Mouse (Mus musculus) ES-Bruce4 (cell line): ENCODE measurements at regions not wholly inside any gene's neighbourhood (a gene's known extent, or its start where the extent isn't known, plus 50 kb on each side); places are given as distances from the start of the nearest gene placed in this dataset.

ENCODE experiments used
- H3K27ac ChIP-seq: 2 replicates; pipeline ENCODE4 v1.5.1; 2012; ENCODE audit warnings: low read length, inconsistent platforms; ENCODE audit not compliant: insufficient read depth
- H3K27me3 ChIP-seq: 2 replicates; pipeline ENCODE4 v1.6.1; 2012; ENCODE audit warnings: mild to moderate bottlenecking, low read length, inconsistent platforms; ENCODE audit not compliant: control insufficient read depth, poor library complexity, insufficient read depth, severe bottlenecking
- H3K36me3 ChIP-seq: 2 replicates; pipeline ENCODE4 v1.6.1; 2012; ENCODE audit warnings: inconsistent platforms, mild to moderate bottlenecking, low read length, moderate library complexity; ENCODE audit not compliant: control insufficient read depth, poor library complexity, insufficient read depth, severe bottlenecking
- H3K4me1 ChIP-seq: one replicate; pipeline ENCODE4 v1.8.1; 2011; ENCODE audit warnings: low read length; ENCODE audit not compliant: control insufficient read depth, insufficient read depth
- H3K4me3 ChIP-seq: 2 replicates; pipeline ENCODE4 v1.5.1; 2011; ENCODE audit warnings: low read depth, mild to moderate bottlenecking, low read length
- H3K9ac ChIP-seq: 2 replicates; pipeline ENCODE4 v1.6.1; 2012; ENCODE audit warnings: low read depth, mild to moderate bottlenecking, inconsistent platforms; ENCODE audit not compliant: poor library complexity, severe bottlenecking
- H3K9me3 ChIP-seq: replicated peaks from 2 replicates; pipeline ENCODE4 v1.6.1; 2012; ENCODE audit warnings: mild to moderate bottlenecking, low read length, inconsistent platforms; ENCODE audit not compliant: control insufficient read depth, poor library complexity, insufficient read depth, severe bottlenecking
- CTCF ChIP-seq: IDR thresholded peaks from one replicate; pipeline ENCODE4 v1.8.1; 2011; ENCODE audit warnings: low read depth, low read length
- EP300 ChIP-seq: IDR thresholded peaks from 2 replicates; pipeline ENCODE4 v1.6.1; 2011; ENCODE audit warnings: low read depth, low read length; ENCODE audit not compliant: insufficient read depth
- POLR2A ChIP-seq: IDR thresholded peaks from one replicate; pipeline ENCODE4 v1.8.1; 2011; ENCODE audit warnings: low read length; ENCODE audit not compliant: insufficient read depth

DNA sequence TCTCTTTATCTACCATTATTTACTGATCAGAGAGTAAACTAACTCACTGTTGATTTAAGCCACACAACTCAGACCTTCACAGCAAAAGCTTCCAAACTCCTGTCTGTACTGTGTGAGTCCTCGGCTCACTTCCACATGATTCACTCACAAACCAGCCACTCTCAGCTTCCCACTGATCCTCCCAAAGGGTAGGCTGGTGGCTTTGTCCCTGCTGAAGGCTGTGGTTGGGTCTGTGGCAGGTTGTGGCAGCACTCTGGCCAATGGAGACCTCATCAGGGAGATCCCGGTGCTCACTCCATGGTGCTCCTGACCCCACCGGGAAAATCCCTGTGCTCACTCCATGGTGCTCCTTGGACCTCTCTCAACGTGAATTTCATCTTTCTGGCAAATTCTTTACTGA, 170.1 kb downstream of the Gas1 start:
- Histone ChIP-seq H3K27ac (no peak overlapping the region), H3K4me1 (no peaks in the 10 kb centered on the region)

DNA sequence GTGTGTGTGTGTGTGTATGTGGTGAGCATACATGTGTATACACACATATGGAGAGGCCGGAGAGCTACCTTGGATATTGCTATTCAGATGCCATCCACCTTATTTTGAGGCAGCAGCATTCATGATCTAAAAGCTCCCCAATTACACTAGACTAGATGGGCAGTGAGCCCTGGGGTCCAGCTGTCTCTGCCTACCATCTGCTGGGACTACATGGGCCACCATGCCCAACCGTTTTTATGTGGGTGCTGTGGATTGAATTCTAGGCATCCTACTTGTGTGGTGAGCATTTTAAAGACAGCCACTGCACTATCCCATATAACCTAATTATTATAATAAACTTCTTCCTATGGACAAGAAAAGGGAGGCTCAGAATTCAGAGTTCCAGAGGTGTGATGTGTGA, 172.6 kb downstream of the Gas1 start:
- no peaks in the 10 kb centered on the region for H3K9me3 ChIP-seq
- no peak for TF ChIP-seq CTCF
- no peak for TF ChIP-seq EP300
- no peak for TF ChIP-seq POLR2A
- no peak overlapping the region for H3K9ac ChIP-seq
- no peak overlapping the region for H3K4me3 ChIP-seq
- no peak overlapping the region for H3K27ac ChIP-seq
- no peaks in the 10 kb centered on the region for H3K4me1 ChIP-seq
- no peaks in the 10 kb centered on the region for H3K36me3 ChIP-seq
- no peaks in the 10 kb centered on the region for H3K27me3 ChIP-seq

More for the DNA sequence above, 170.1 kb downstream of the Gas1 start:
- Histone ChIP-seq H3K36me3 (no peaks in the 10 kb centered on the region), H3K4me3 (no peak overlapping the region), H3K9me3 (no peaks in the 10 kb centered on the region), H3K27me3 (no peaks in the 10 kb centered on the region), H3K9ac (no peak overlapping the region)
- TF ChIP-seq EP300 (no peak), POLR2A (no peak), CTCF (no peak)

DNA sequence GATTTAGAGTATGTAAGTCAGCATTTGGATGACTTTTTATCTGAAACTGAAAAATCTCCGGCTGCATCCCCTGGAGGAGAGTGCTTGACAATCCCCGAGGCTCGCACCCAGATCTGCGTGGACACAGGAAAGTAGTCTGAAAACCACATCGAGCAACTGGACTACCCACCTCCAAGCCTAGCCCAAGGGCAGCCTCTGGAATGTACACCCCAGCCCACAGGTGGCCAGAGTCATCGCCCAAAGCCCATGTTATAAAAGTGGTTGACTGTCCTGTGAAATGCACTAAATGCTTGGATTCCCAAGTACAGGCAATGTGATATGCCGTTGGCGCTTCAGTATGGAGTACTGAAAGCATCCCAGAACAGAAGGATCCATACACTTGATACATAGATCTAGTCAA, 175.1 kb downstream of the Gas1 start:
- Histone ChIP-seq H3K9me3 (no peaks in the 10 kb centered on the region), H3K4me3 (no peak overlapping the region), H3K27me3 (no peaks in the 10 kb centered on the region), H3K9ac (no peak overlapping the region), H3K36me3 (no peaks in the 10 kb centered on the region), H3K27ac (no peak overlapping the region), H3K4me1 (no peaks in the 10 kb centered on the region)
- TF ChIP-seq CTCF (no peak), POLR2A (no peak), EP300 (no peak)

DNA sequence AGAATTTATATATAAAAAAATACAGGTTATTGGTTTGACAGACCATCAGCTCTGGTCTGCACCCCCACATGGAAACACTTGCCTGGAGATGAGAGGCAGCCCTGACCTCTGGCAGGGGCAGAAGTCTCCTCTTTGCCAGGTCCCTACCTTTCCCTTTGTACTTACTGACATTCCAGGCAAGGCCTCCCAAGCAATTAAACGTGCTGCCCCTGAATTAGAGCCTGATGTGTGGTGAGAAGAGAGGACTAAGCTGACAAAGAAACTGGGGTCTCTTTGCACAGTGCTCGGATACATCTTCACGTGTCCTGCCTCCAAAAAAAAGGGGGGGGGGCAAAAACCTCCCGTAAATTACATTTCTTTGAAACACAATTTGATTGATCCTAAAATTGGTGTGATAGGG, 175.5 kb downstream of the Gas1 start:
- Histone ChIP-seq H3K27ac (no peak overlapping the region), H3K4me1 (no peaks in the 10 kb centered on the region), H3K9me3 (no peaks in the 10 kb centered on the region), H3K9ac (no peak overlapping the region), H3K36me3 (no peaks in the 10 kb centered on the region), H3K4me3 (no peak overlapping the region), H3K27me3 (no peaks in the 10 kb centered on the region)
- TF ChIP-seq POLR2A: no peak
- no peak for TF ChIP-seq CTCF
- TF ChIP-seq EP300: no peak

DNA sequence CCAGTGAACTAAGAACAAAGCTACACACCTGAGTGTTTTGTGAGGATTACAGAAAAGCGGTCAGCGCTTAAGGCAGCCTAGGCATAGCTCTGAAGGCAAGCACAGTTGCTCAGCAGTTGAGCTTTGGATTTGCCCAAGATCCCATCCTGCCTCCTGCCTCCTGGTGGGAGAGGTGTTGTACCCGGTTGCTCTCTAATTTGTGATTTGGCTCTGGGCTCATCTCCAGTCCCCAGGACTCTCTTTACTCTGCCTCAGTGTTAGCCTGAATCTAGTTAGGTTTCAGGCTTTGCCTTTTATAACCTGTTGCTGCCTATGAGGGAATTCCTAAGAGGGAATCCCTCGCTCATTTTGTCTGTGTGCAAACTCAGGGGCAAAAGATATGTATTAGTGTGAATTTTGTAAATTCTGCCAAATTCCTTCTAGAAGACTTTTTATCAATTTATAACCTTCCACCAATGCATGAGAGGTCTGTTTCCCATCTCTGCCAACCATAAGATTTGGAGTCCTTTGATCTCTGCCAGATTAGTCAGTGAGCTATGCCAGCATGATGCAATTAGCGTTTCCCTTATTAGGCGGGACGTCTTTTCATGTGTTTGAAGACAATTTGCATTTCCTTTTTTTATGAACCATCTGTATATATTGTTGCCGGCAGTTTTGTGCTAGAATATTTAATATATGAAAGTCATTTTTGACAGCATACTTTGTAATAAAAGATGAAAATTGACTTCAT, 176.4 kb downstream of the Gas1 start:
- no peak for TF ChIP-seq CTCF
- TF ChIP-seq EP300: no peak
- no peak for TF ChIP-seq POLR2A
- H3K4me3 ChIP-seq: no peak overlapping the region
- H3K9ac ChIP-seq: no peak overlapping the region
- no peaks in the 10 kb centered on the region for H3K9me3 ChIP-seq
- H3K27ac ChIP-seq: no peak overlapping the region
- no peaks in the 10 kb centered on the region for H3K4me1 ChIP-seq
- no peaks in the 10 kb centered on the region for H3K27me3 ChIP-seq
- H3K36me3 ChIP-seq: no peaks in the 10 kb centered on the region

DNA sequence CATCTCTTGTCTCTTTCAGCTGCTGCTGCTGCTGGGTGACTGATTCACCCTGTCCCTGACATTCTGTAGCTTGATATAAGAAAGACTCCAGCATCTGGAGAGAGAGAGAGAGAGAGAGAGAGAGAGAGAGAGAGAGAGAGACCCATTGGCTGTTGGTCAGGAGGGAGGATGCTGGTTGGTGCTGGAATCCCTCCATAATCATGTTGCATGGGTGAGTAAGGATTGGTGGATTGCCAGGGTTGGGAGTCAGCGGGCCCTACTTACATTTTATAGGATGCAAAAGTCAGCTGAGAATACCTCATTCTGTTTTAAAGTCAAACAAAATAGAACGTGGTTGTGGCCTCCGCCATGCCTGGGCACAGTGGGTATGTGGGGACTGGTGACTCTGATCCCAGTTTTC, 174.5 kb upstream of the Tut7 start:
- TF ChIP-seq POLR2A (no peak), EP300 (no peak), CTCF (no peak)
- Histone ChIP-seq H3K9me3 (no peaks in the 10 kb centered on the region), H3K27me3 (no peaks in the 10 kb centered on the region), H3K9ac (no peak overlapping the region), H3K4me1 (no peaks in the 10 kb centered on the region), H3K36me3 (no peaks in the 10 kb centered on the region), H3K27ac (no peak overlapping the region), H3K4me3 (no peak overlapping the region)
